Mouse (Mus musculus) forebrain, embryonic 10.5 days (tissue): ENCODE results near the gene Plet1. TPM values are rescaled to one million over a fixed set of nuclear protein-coding genes. Genes with fewer than 3 reads are reported as not detected.

Source experiments
- DNase-seq: peaks from one replicate; pipeline ENCODE4 v3.0.0-alpha.2; 2017; ENCODE audit warnings: low spot score; ENCODE audit errors: extremely low spot score
- H3K27ac ChIP-seq: fragments of 300-500 bp; sonication (generic); 2 replicates; pipeline ENCODE4 v1.5.1; 2016; ENCODE audit warnings: mild to moderate bottlenecking
- H3K27me3 ChIP-seq: fragments of 300-500 bp; sonication (generic); 2 replicates; pipeline ENCODE4 v1.6.1; 2016; ENCODE audit warnings: mild to moderate bottlenecking; ENCODE audit not compliant: poor library complexity, severe bottlenecking
- H3K36me3 ChIP-seq: fragments of 300-500 bp; sonication (generic); replicated peaks from 2 replicates; pipeline ENCODE4 v1.6.1; 2016; ENCODE audit warnings: mild to moderate bottlenecking, moderate library complexity
- H3K4me1 ChIP-seq: fragments of 300-500 bp; sonication (generic); 2 replicates; pipeline ENCODE4 v1.6.1; 2016
- H3K4me3 ChIP-seq: fragments of 300-500 bp; sonication (generic); 2 replicates; pipeline ENCODE4 v1.5.1; 2016; ENCODE audit warnings: mild to moderate bottlenecking, moderate library complexity
- H3K9me3 ChIP-seq: fragments of 300-500 bp; sonication (generic); 2 replicates; pipeline ENCODE4 v1.6.1; 2016; ENCODE audit warnings: mild to moderate bottlenecking, moderate library complexity
- WGBS: fragments of 180-500 bp; shearing (Covaris S2); methylation state at CpG from one replicate; pipeline ENCODE4 v1.1.7; 2016; 5-methylcytosine and 5-hydroxymethylcytosine counted together
- polyA plus RNA-seq: library from polyadenylated mRNA; unstranded; fragments of >200 nt; fragmentation: Nextera tagmentation; extraction: Ambion mirVana; gene quantifications from 2 replicates; pipeline ENCODE4 v1.2.1, GENCODE M21; 2016

Gene Plet1
- polyA plus RNA-seq, 1 experiment from 2014 or later: 0.24 TPM

- H3K27me3 ChIP-seq: peaks cover 14% of the 10 kb centered on the region
- no peak for DNase-seq
- H3K27ac ChIP-seq: no peak overlapping the region
- no peaks in the 10 kb centered on the region for H3K36me3 ChIP-seq
- H3K4me1 ChIP-seq: peaks cover 17% of the 10 kb centered on the region
- H3K4me3 ChIP-seq: no peak overlapping the region
- no peaks in the 10 kb centered on the region for H3K9me3 ChIP-seq
- 77% methylated on average over 7 of the region's 7 CpGs for WGBS
These were observed 17.7 kb upstream of the Plet1 start for GRCm38 (mm10) chr9:50476651-50477050.

- 92% methylated on average over 9 of the region's 9 CpGs for WGBS
- no peak for DNase-seq
- Histone ChIP-seq H3K27me3 (peaks cover 14% of the 10 kb centered on the region), H3K36me3 (no peaks in the 10 kb centered on the region), H3K9me3 (no peaks in the 10 kb centered on the region), H3K4me1 (peaks cover 17% of the 10 kb centered on the region), H3K4me3 (no peak overlapping the region), H3K27ac (no peak overlapping the region)
These were observed 17.1 kb upstream of the Plet1 start for GRCm38 (mm10) chr9:50477270-50477669.

GRCm38 (mm10) chr9:50478826-50479225 is 15.5 kb upstream of the Plet1 start:
- Histone ChIP-seq H3K9me3 (no peaks in the 10 kb centered on the region), H3K4me1 (peaks cover 17% of the 10 kb centered on the region), H3K4me3 (no peak overlapping the region), H3K27ac (no peak overlapping the region), H3K27me3 (peaks cover 17% of the 10 kb centered on the region), H3K36me3 (no peaks in the 10 kb centered on the region)
- no peak for DNase-seq
- WGBS: 18% methylated on average over 5 of the region's 5 CpGs

- Histone ChIP-seq H3K9me3 (no peaks in the 10 kb centered on the region), H3K36me3 (no peaks in the 10 kb centered on the region), H3K4me3 (no peak overlapping the region), H3K27ac (no peak overlapping the region), H3K27me3 (peaks cover 17% of the 10 kb centered on the region), H3K4me1 (peaks cover 17% of the 10 kb centered on the region)
- 47% methylated on average over 8 of the region's 8 CpGs for WGBS
- no peak for DNase-seq
These were observed 14.8 kb upstream of the Plet1 start for GRCm38 (mm10) chr9:50479476-50479875.

- peaks cover 24% of the 10 kb centered on the region for H3K4me1 ChIP-seq
- H3K36me3 ChIP-seq: no peaks in the 10 kb centered on the region
- no peak overlapping the region for H3K27ac ChIP-seq
- no peak overlapping the region for H3K4me3 ChIP-seq
- no peak for DNase-seq
- WGBS: 94% methylated on average over 8 of the region's 8 CpGs
- peaks cover 17% of the 10 kb centered on the region for H3K27me3 ChIP-seq
- H3K9me3 ChIP-seq: no peaks in the 10 kb centered on the region
These were observed 11.6 kb upstream of the Plet1 start for GRCm38 (mm10) chr9:50482743-50483142.

GRCm38 (mm10) chr9:50485521-50485920 is 8.8 kb upstream of the Plet1 start:
- WGBS: 7% methylated on average over 10 of the region's 10 CpGs
- peak overlapping the region; percentile 31; the same call in 1 of the 2 replicates for H3K4me3 ChIP-seq

GRCm38 (mm10) chr9:50490836-50491235 is 3.5 kb upstream of the Plet1 start:
- no peak overlapping the region for H3K4me3 ChIP-seq
- H3K27me3 ChIP-seq: no peaks in the 10 kb centered on the region
- peaks cover 10% of the 10 kb centered on the region for H3K4me1 ChIP-seq
- no peaks in the 10 kb centered on the region for H3K36me3 ChIP-seq
- H3K27ac ChIP-seq: no peak overlapping the region
- no peak for DNase-seq
- H3K9me3 ChIP-seq: no peaks in the 10 kb centered on the region

More at GRCm38 (mm10) chr9:50485521-50485920, 8.8 kb upstream of the Plet1 start:
- peaks cover 3% of the 10 kb centered on the region; the same call in 1 of the 2 replicates for H3K27me3 ChIP-seq
- H3K4me1 ChIP-seq: peaks cover 12% of the 10 kb centered on the region
- DNase-seq: no peak
- H3K9me3 ChIP-seq: no peaks in the 10 kb centered on the region
- no peaks in the 10 kb centered on the region for H3K36me3 ChIP-seq
- H3K27ac ChIP-seq: no peak overlapping the region

- Histone ChIP-seq H3K36me3 (no peaks in the 10 kb centered on the region), H3K27me3 (no peaks in the 10 kb centered on the region), H3K4me3 (no peak overlapping the region), H3K9me3 (no peaks in the 10 kb centered on the region), H3K4me1 (peaks cover 15% of the 10 kb centered on the region), H3K27ac (no peak overlapping the region)
- WGBS: 80% methylated on average over 2 of the region's 2 CpGs
- DNase-seq: no peak
These were observed 2.7 kb upstream of the Plet1 start for GRCm38 (mm10) chr9:50491531-50492045.

GRCm38 (mm10) chr9:50493777-50494176 is 548 bp upstream of the Plet1 start:
- WGBS: 72% methylated on average over 2 of the region's 2 CpGs
- no peak overlapping the region for H3K4me3 ChIP-seq
- H3K36me3 ChIP-seq: no peaks in the 10 kb centered on the region
- H3K4me1 ChIP-seq: peaks cover 18% of the 10 kb centered on the region
- H3K27ac ChIP-seq: no peak overlapping the region
- no peaks in the 10 kb centered on the region for H3K9me3 ChIP-seq
- no peak for DNase-seq
- H3K27me3 ChIP-seq: no peaks in the 10 kb centered on the region

GRCm38 (mm10) chr9:50495405-50496150 is 1.3 kb downstream of the Plet1 start:
- H3K9me3 ChIP-seq: no peaks in the 10 kb centered on the region
- peak overlapping the region; percentile 53 for H3K27ac ChIP-seq
- no peaks in the 10 kb centered on the region for H3K36me3 ChIP-seq
- no peak overlapping the region for H3K4me3 ChIP-seq
- no peak for DNase-seq
- WGBS: 71% methylated on average over 10 of the region's 10 CpGs
- peaks cover 21% of the 10 kb centered on the region for H3K4me1 ChIP-seq
- H3K27me3 ChIP-seq: no peaks in the 10 kb centered on the region

- no peak for DNase-seq
- Histone ChIP-seq H3K9me3 (no peaks in the 10 kb centered on the region), H3K36me3 (no peaks in the 10 kb centered on the region), H3K4me3 (no peak overlapping the region), H3K4me1 (peaks cover 27% of the 10 kb centered on the region), H3K27ac (peak overlapping the region; percentile 53), H3K27me3 (no peaks in the 10 kb centered on the region)
- 21% methylated on average over 6 of the region's 6 CpGs for WGBS
These were observed 1.8 kb downstream of the Plet1 start for GRCm38 (mm10) chr9:50496151-50496505.

GRCm38 (mm10) chr9:50496546-50496945 is 2.2 kb downstream of the Plet1 start:
- WGBS: 18% methylated on average over 6 of the region's 6 CpGs
- H3K27me3 ChIP-seq: no peaks in the 10 kb centered on the region
- no peaks in the 10 kb centered on the region for H3K9me3 ChIP-seq
- no peak overlapping the region for H3K4me3 ChIP-seq
- no peak for DNase-seq
- H3K4me1 ChIP-seq: peaks cover 28% of the 10 kb centered on the region
- peak overlapping the region; percentile 53 for H3K27ac ChIP-seq
- no peaks in the 10 kb centered on the region for H3K36me3 ChIP-seq

GRCm38 (mm10) chr9:50497076-50497475 is 2.8 kb downstream of the Plet1 start:
- Histone ChIP-seq H3K27ac (peak overlapping the region; percentile 53; the same call in 1 of the 2 replicates), H3K4me3 (no peak overlapping the region), H3K36me3 (no peaks in the 10 kb centered on the region), H3K9me3 (no peaks in the 10 kb centered on the region), H3K4me1 (peaks cover 28% of the 10 kb centered on the region), H3K27me3 (no peaks in the 10 kb centered on the region)
- 76% methylated on average over 6 of the region's 6 CpGs for WGBS
- DNase-seq: no peak
